Mouse (Mus musculus) hindbrain, embryonic 14.5 days (tissue): ENCODE data around the gene Rras. TPM values are rescaled to one million over a fixed set of nuclear protein-coding genes. Genes with fewer than 3 reads are reported as not detected.

Source experiments
- ATAC-seq: fragments of 200-750 bp; cut with Nextera tagmentation; 2 replicates; pipeline ENCODE4 v1.8.0; 2017; ENCODE audit warnings: moderate number of reproducible peaks, mild to moderate bottlenecking, moderate TSS enrichment, moderate library complexity; ENCODE audit not compliant: low FRiP score
- DNase-seq: peaks from one replicate; pipeline ENCODE4 v3.0.0-alpha.2; 2015; ENCODE audit warnings: low spot score
- H3K27ac ChIP-seq: fragments of 300-500 bp; sonication (generic); 2 replicates; pipeline ENCODE4 v1.5.1; 2014; ENCODE audit warnings: mild to moderate bottlenecking, moderate library complexity
- H3K27me3 ChIP-seq: fragments of 300-500 bp; sonication (generic); 2 replicates; pipeline ENCODE4 v1.6.1; 2014; ENCODE audit warnings: mild to moderate bottlenecking, low read length, mixed read lengths; ENCODE audit not compliant: control insufficient read depth, insufficient read depth
- H3K36me3 ChIP-seq: fragments of 300-500 bp; sonication (generic); replicated peaks from 2 replicates; pipeline ENCODE4 v1.6.1; 2014; ENCODE audit not compliant: control insufficient read depth, insufficient read depth
- H3K4me1 ChIP-seq: fragments of 300-500 bp; sonication (generic); replicated peaks from 2 replicates; pipeline ENCODE4 v1.6.1; 2014; ENCODE audit warnings: antibody characterized with exemption, low read length, mixed read lengths; ENCODE audit not compliant: control insufficient read depth, insufficient read depth
- H3K4me2 ChIP-seq: fragments of 300-500 bp; sonication (generic); replicated peaks from 2 replicates; pipeline ENCODE4 v1.6.1; 2014; ENCODE audit warnings: mild to moderate bottlenecking, moderate library complexity
- H3K4me3 ChIP-seq: fragments of 300-500 bp; sonication (generic); replicated peaks from 2 replicates; pipeline ENCODE4 v1.5.1; 2014; ENCODE audit warnings: mild to moderate bottlenecking, low read length
- H3K9ac ChIP-seq: fragments of 300-500 bp; sonication (generic); 2 replicates; pipeline ENCODE4 v1.6.1; 2014
- H3K9me3 ChIP-seq: fragments of 300-500 bp; sonication (generic); 2 replicates; pipeline ENCODE4 v1.6.1; 2016; ENCODE audit warnings: low read length; ENCODE audit not compliant: control insufficient read depth
- WGBS: fragments of 180-500 bp; shearing (Covaris S2); extraction: QIAGEN DNeasy Blood & Tissue Kit; methylation state at CpG from one replicate; pipeline ENCODE4 v1.1.7; 2014; 5-methylcytosine and 5-hydroxymethylcytosine counted together
- polyA plus RNA-seq: library from polyadenylated mRNA; unstranded; fragments of >200 nt; fragmentation: Nextera tagmentation; extraction: Ambion mirVana; gene quantifications from 2 replicates; pipeline ENCODE4 v1.2.1, GENCODE M21; 2014

Rras gene
- polyA plus RNA-seq, 1 experiment from 2014 or later: 14.2 TPM

GRCm38 (mm10) chr7:45033722-45034359 is 16.1 kb downstream of the Rras start:
- no peak overlapping the region for H3K4me2 ChIP-seq
- H3K9ac ChIP-seq: no peak overlapping the region
- no peak overlapping the region for H3K27ac ChIP-seq
- no peaks in the 10 kb centered on the region for H3K4me1 ChIP-seq
- DNase-seq (no peak), ATAC-seq (no peak)
- H3K4me3 ChIP-seq: no peak overlapping the region
- no peaks in the 10 kb centered on the region for H3K9me3 ChIP-seq
- peaks cover 98% of the 10 kb centered on the region for H3K36me3 ChIP-seq
- H3K27me3 ChIP-seq: no peaks in the 10 kb centered on the region
- WGBS: 95% methylated on average over 19 of the region's 19 CpGs

DNA sequence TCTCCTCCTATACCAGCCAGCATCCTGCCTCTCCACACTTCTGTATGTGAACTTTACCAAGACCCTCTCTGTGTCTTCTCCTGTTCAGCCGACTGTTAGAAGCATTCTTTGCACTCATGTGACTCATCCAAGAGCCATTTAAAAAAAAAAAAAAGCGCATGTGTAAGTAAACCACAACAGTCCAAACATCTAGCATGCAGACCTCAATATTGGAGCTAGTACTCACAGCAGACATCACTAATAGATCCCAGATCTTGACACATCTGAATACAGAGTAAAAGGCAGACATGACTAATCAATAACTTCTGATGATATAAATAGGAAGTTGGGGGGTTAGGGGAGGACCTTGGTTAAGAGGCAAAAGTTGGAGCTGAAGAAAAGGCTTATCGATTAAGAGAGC is 17.9 kb downstream of the Rras start:
- Histone ChIP-seq H3K9ac (no peak overlapping the region), H3K27ac (no peak overlapping the region), H3K27me3 (no peaks in the 10 kb centered on the region), H3K4me3 (no peak overlapping the region), H3K4me1 (no peaks in the 10 kb centered on the region), H3K9me3 (no peaks in the 10 kb centered on the region), H3K4me2 (no peak overlapping the region), H3K36me3 (peaks cover 98% of the 10 kb centered on the region)
- WGBS: 96% methylated on average over 3 of the region's 3 CpGs
- DNase-seq (no peak), ATAC-seq (no peak)

- WGBS: 93% methylated on average over 11 of the region's 11 CpGs
- Histone ChIP-seq H3K9me3 (no peaks in the 10 kb centered on the region), H3K4me3 (no peak overlapping the region), H3K27me3 (no peaks in the 10 kb centered on the region), H3K4me2 (no peak overlapping the region), H3K9ac (no peak overlapping the region), H3K27ac (no peak overlapping the region), H3K4me1 (no peaks in the 10 kb centered on the region), H3K36me3 (peaks cover 98% of the 10 kb centered on the region)
- no peak for DNase-seq
- ATAC-seq: no peak
Measured at GRCm38 (mm10) chr7:45036702-45037101, 18.9 kb downstream of the Rras start.

DNA sequence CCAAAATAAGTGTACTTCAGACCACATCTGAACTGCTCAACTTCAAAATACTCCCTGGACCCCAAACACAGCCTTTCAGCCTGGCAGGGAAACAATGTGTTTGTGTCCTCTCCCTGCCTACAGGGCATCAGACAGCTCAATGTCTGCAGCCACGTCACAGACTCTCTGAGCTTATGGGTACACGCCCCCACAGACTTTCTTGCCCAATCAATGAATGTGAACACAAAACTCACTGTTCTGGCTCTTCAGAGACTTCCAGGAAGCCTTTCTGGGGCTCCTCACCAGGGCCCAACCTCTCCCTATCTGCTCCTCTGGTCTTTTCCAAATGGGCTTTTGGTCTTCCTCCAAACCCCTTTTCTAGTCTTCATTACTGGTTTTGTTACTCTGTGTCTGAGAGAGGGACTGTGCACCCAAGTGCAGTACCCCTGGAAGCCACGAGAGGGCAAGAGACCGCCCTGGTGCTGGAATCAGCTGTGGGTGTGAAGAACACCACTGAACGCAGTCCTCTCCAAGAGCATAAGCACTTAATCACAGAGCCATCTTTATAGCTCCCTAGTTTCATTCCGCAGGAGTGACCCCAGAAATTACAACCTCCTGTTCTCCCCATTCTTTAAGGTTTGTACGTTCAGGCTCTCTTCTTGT is 20.1 kb downstream of the Rras start:
- Histone ChIP-seq H3K9me3 (no peaks in the 10 kb centered on the region), H3K27ac (no peak overlapping the region), H3K4me2 (no peak overlapping the region), H3K36me3 (peaks cover 98% of the 10 kb centered on the region), H3K4me3 (no peak overlapping the region), H3K4me1 (no peaks in the 10 kb centered on the region), H3K9ac (no peak overlapping the region), H3K27me3 (no peaks in the 10 kb centered on the region)
- no peak for ATAC-seq
- no peak for DNase-seq
- WGBS: 71% methylated on average over 7 of the region's 7 CpGs

DNA sequence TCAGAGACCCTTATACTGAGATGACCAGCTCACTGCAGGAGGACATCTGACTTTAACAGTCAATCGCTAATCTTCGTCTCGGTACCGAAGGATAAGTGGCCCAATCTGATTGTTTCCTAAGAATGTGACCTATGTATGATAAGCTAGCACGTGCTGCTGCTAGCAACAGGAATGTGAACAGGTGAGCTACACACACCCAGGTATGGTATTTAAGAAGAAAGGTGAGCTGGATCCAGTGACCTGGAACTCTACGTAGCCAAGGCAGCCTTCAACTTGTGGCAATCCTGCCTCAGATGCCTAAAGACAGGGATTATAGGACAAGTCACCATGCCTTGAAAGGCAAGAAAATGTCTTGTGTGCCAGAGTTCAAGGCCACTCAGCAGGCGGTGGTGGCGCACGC is 20.6 kb downstream of the Rras start:
- ATAC-seq: no peak
- WGBS: 98% methylated on average over 9 of the region's 9 CpGs
- H3K9me3 ChIP-seq: no peaks in the 10 kb centered on the region

DNA sequence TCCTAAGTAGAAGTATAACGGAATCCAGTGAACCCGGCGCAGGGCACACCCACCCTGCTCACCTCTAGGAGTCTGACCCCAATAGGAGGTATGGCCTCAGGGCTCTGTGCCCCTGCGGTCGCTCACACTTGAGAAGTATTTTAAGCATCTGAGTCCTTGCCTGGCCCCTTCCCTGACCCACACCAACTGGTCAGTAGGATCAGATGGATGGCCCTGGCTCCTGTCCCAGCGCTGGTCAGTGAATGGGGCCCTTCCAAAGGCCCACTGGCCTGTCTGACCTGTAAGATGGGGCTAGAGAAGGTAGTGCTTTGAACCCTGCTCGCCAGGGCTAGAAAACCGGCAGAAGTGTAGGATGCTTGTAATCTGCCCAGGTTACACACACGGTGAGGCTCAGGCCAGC is 23.1 kb downstream of the Rras start:
- ATAC-seq: no peak
- H3K9me3 ChIP-seq: no peaks in the 10 kb centered on the region

More for the DNA sequence above, 20.6 kb downstream of the Rras start:
- Histone ChIP-seq H3K27me3 (no peaks in the 10 kb centered on the region), H3K4me2 (no peak overlapping the region), H3K27ac (no peak overlapping the region), H3K4me3 (no peak overlapping the region), H3K4me1 (no peaks in the 10 kb centered on the region), H3K9ac (no peak overlapping the region), H3K36me3 (peaks cover 98% of the 10 kb centered on the region)
- no peak for DNase-seq

GRCm38 (mm10) chr7:45043307-45043706 is 25.5 kb downstream of the Rras start:
- H3K4me2 ChIP-seq: no peak overlapping the region
- no peak for DNase-seq
- no peak for ATAC-seq
- no peaks in the 10 kb centered on the region for H3K9me3 ChIP-seq
- H3K36me3 ChIP-seq: peaks cover 98% of the 10 kb centered on the region
- no peak overlapping the region for H3K4me3 ChIP-seq
- H3K9ac ChIP-seq: no peak overlapping the region
- 94% methylated on average over 14 of the region's 14 CpGs for WGBS
- H3K27me3 ChIP-seq: no peaks in the 10 kb centered on the region
- H3K4me1 ChIP-seq: no peaks in the 10 kb centered on the region
- H3K27ac ChIP-seq: no peak overlapping the region

More for the DNA sequence above, 23.1 kb downstream of the Rras start:
- WGBS: 92% methylated on average over 9 of the region's 9 CpGs
- peaks cover 98% of the 10 kb centered on the region for H3K36me3 ChIP-seq
- H3K4me2 ChIP-seq: no peak overlapping the region
- DNase-seq: no peak
- no peak overlapping the region for H3K4me3 ChIP-seq
- no peaks in the 10 kb centered on the region for H3K4me1 ChIP-seq
- H3K27me3 ChIP-seq: no peaks in the 10 kb centered on the region
- no peak overlapping the region for H3K27ac ChIP-seq
- H3K9ac ChIP-seq: no peak overlapping the region

GRCm38 (mm10) chr7:45045741-45046140 is 28.0 kb downstream of the Rras start:
- H3K9ac ChIP-seq: no peak overlapping the region

GRCm38 (mm10) chr7:45046853-45047350 is 29.1 kb downstream of the Rras start:
- Histone ChIP-seq H3K36me3 (peaks cover 84% of the 10 kb centered on the region), H3K4me3 (no peak overlapping the region), H3K4me2 (no peak overlapping the region), H3K9me3 (no peaks in the 10 kb centered on the region), H3K27ac (no peak overlapping the region), H3K27me3 (no peaks in the 10 kb centered on the region), H3K4me1 (peaks cover 15% of the 10 kb centered on the region), H3K9ac (no peak overlapping the region)
- DNase-seq: no peak
- ATAC-seq: no peak
- WGBS: 94% methylated on average over 26 of the region's 26 CpGs

More at GRCm38 (mm10) chr7:45045741-45046140, 28.0 kb downstream of the Rras start:
- ATAC-seq (no peak), DNase-seq (no peak)
- Histone ChIP-seq H3K4me1 (peaks cover 5% of the 10 kb centered on the region), H3K9me3 (no peaks in the 10 kb centered on the region), H3K27ac (no peak overlapping the region), H3K4me3 (no peak overlapping the region), H3K4me2 (no peak overlapping the region), H3K27me3 (no peaks in the 10 kb centered on the region), H3K36me3 (peaks cover 95% of the 10 kb centered on the region)
- 92% methylated on average over 22 of the region's 22 CpGs for WGBS
